Mouse (Mus musculus) adrenal gland, adult 8-10 months (tissue): ENCODE measurements around the gene Runx2. TPM values are rescaled to one million over a fixed set of nuclear protein-coding genes. Genes with fewer than 3 reads are reported as not detected.

Experiments
- DNase-seq: peaks from one replicate; pipeline ENCODE4 v3.0.0; 2022
- total RNA-seq, 4 experiments: library from RNA; stranded (reverse); gene quantifications; 2 replicates each; pipeline ENCODE4 v1.2.4; 2022

Runx2 gene
- total RNA-seq, 4 experiments from 2014 or later, result 19.6 to 32.8 (median 25.7) TPM

GRCm38 (mm10) chr17:44660121-44660806 lies 154.3 kb downstream of the Runx2 start:
- no peak for DNase-seq

GRCm38 (mm10) chr17:44654503-44654902 lies 160.1 kb downstream of the Runx2 start:
- peak; percentile 57 for DNase-seq

GRCm38 (mm10) chr17:44653081-44653480 lies 161.5 kb downstream of the Runx2 start:
- DNase-seq, result peak; percentile 64

- DNase-seq, result no peak
These were observed 162.5 kb downstream of the Runx2 start for GRCm38 (mm10) chr17:44652054-44652453.

GRCm38 (mm10) chr17:44651613-44652012 lies 163.0 kb downstream of the Runx2 start:
- no peak for DNase-seq

- no peak for DNase-seq
These were observed 164.2 kb downstream of the Runx2 start for GRCm38 (mm10) chr17:44650431-44650830.

GRCm38 (mm10) chr17:44649056-44649455 lies 165.5 kb downstream of the Runx2 start:
- DNase-seq, result no peak

- no peak for DNase-seq
These were observed 166.7 kb downstream of the Runx2 start for GRCm38 (mm10) chr17:44647916-44648315.

GRCm38 (mm10) chr17:44645146-44645545 lies 169.5 kb downstream of the Runx2 start:
- DNase-seq, result no peak

GRCm38 (mm10) chr17:44643260-44643659 lies 171.3 kb downstream of the Runx2 start:
- no peak for DNase-seq

GRCm38 (mm10) chr17:44642126-44642525 lies 172.5 kb downstream of the Runx2 start:
- DNase-seq, result no peak

GRCm38 (mm10) chr17:44640910-44641309 lies 173.7 kb downstream of the Runx2 start:
- no peak for DNase-seq

- DNase-seq, result no peak
These were observed 175.2 kb downstream of the Runx2 start for GRCm38 (mm10) chr17:44639446-44639845.

- DNase-seq, result no peak
These were observed 177.3 kb downstream of the Runx2 start for GRCm38 (mm10) chr17:44637181-44637880.

- DNase-seq, result no peak
These were observed 180.1 kb downstream of the Runx2 start for GRCm38 (mm10) chr17:44634486-44634885.

GRCm38 (mm10) chr17:44633607-44634415 lies 180.8 kb downstream of the Runx2 start:
- no peak for DNase-seq

GRCm38 (mm10) chr17:44632941-44633340 lies 181.7 kb downstream of the Runx2 start:
- no peak for DNase-seq

- DNase-seq, result no peak
These were observed 182.3 kb downstream of the Runx2 start for GRCm38 (mm10) chr17:44632292-44632691.

- DNase-seq, result no peak
These were observed 183.0 kb downstream of the Runx2 start for GRCm38 (mm10) chr17:44631577-44631976.

- DNase-seq, result no peak
These were observed 187.3 kb downstream of the Runx2 start for GRCm38 (mm10) chr17:44627317-44627716.

GRCm38 (mm10) chr17:44623707-44624106 lies 190.9 kb downstream of the Runx2 start:
- DNase-seq, result no peak

GRCm38 (mm10) chr17:44623271-44623670 lies 191.3 kb downstream of the Runx2 start:
- no peak for DNase-seq

GRCm38 (mm10) chr17:44620456-44620855 lies 194.1 kb downstream of the Runx2 start:
- no peak for DNase-seq
